19 mouse cellular contexts compared by ENCODE assay signal in genomic region chr2:178304669-178305068, GRCm38 (mm10).
A peak's percentile ranks its signal among the peaks of the same experiment; 100 is the strongest.
DNase-seq lines count a peak whose midpoint lies in the region; ATAC-seq and TF ChIP-seq lines count a peak whose summit lies in the region.
"Had no signal": no experiment of that assay in that cellular context is flagged by ENCODE, and none has a peak within 500 bp of the region (broad histone marks: within the 10 kb centered on the region; RNA-seq: fewer than 3 reads in every experiment).

No protein-coding gene starts in this region.

- WGBS in cerebellum, adult 2 months, result 80% methylated on average over 6 of the region's 6 CpGs
- WGBS in hindbrain, embryonic 12.5 days, result 84% methylated on average over 6 of the region's 6 CpGs
- WGBS in hindbrain, postnatal 0 days, result 79% methylated on average over 6 of the region's 6 CpGs
- WGBS in stomach, embryonic 15.5 days, result 77% methylated on average over 6 of the region's 6 CpGs
- 77% methylated on average over 6 of the region's 6 CpGs for WGBS in stomach, postnatal 0 days

- ATAC-seq in hindbrain, embryonic 12.5 days (ENCODE audit: low FRiP score), result no peak
- no peak for ATAC-seq in hindbrain, postnatal 0 days
- 0 out of 2 replicates have a peak, but pooled peaks have one; percentile 33 for ATAC-seq in stomach, embryonic 15.5 days (ENCODE audit: insufficient read depth, low FRiP score, low read depth)
- ATAC-seq in stomach, postnatal 0 days (ENCODE audit: low FRiP score, low TSS enrichment), result no peak

- no peaks in the 10 kb centered on the region for H3K36me3 ChIP-seq in hindbrain, embryonic 12.5 days
- no peaks in the 10 kb centered on the region for H3K36me3 ChIP-seq in hindbrain, postnatal 0 days (ENCODE audit: insufficient read depth, low read length)
- no peaks in the 10 kb centered on the region for H3K36me3 ChIP-seq in stomach, embryonic 15.5 days
- no peaks in the 10 kb centered on the region for H3K36me3 ChIP-seq in stomach, postnatal 0 days (ENCODE audit: control insufficient read depth, insufficient read depth, low read length)
- H3K36me3 ChIP-seq: heart, embryonic 13.5 days had no signal

- peaks cover 7% of the 10 kb centered on the region; the same call in 1 of the 2 replicates for H3K4me1 ChIP-seq in cerebellum, adult 2 months (ENCODE audit: control insufficient read depth, insufficient read depth, low read length)
- H3K4me1 ChIP-seq in hindbrain, embryonic 12.5 days, result peaks cover 30% of the 10 kb centered on the region
- H3K4me1 ChIP-seq in hindbrain, postnatal 0 days (ENCODE audit: insufficient read depth, low read length), result peaks cover 18% of the 10 kb centered on the region; the same call in 1 of the 2 replicates
- H3K4me1 ChIP-seq in stomach, embryonic 15.5 days, result no peaks in the 10 kb centered on the region
- no peaks in the 10 kb centered on the region for H3K4me1 ChIP-seq in stomach, postnatal 0 days (replicated peaks; ENCODE audit: control insufficient read depth, insufficient read depth)
- H3K4me1 ChIP-seq: heart, embryonic 13.5 days had no signal

- no peak for DNase-seq in cerebellum, adult 2 months
- no peak for DNase-seq in cerebellum, adult 11-12 months
- DNase-seq in hindbrain, postnatal 0 days (ENCODE audit: low spot score), result no peak
- DNase-seq in stomach, postnatal 0 days (ENCODE audit: low spot score), result no peak
- peak; percentile 29 for DNase-seq in telencephalon, adult 2 months (ENCODE audit: low read depth, low spot score)
- DNase-seq in urinary bladder, postnatal 14 days (ENCODE audit: low spot score), result no peak
- DNase-seq: adrenal gland, adult 2 months; cerebellum, postnatal 25 days; gastrocnemius, postnatal 14 days; heart, adult 18-20 months; kidney, adult 9 months; kidney, postnatal 25 days; lung, embryonic 14.5 days; lung, postnatal 4 days; right cerebral cortex, postnatal 14 days had no signal

- TF ChIP-seq POLR2A in cerebellum, adult 2 months (IDR thresholded peaks at IDR 0.05; ENCODE audit: borderline replicate concordance, insufficient read depth, low read length), result no peak

- no peaks in the 10 kb centered on the region for H3K27me3 ChIP-seq in cerebellum, adult 2 months (ENCODE audit: control insufficient read depth, insufficient read depth, low read length)
- no peaks in the 10 kb centered on the region for H3K27me3 ChIP-seq in hindbrain, embryonic 12.5 days
- no peaks in the 10 kb centered on the region for H3K27me3 ChIP-seq in hindbrain, postnatal 0 days (ENCODE audit: insufficient read depth, low read length)
- no peaks in the 10 kb centered on the region for H3K27me3 ChIP-seq in stomach, embryonic 15.5 days (replicated peaks)
- H3K27me3 ChIP-seq in stomach, postnatal 0 days (ENCODE audit: control insufficient read depth, insufficient read depth, low read length), result no peaks in the 10 kb centered on the region

- no peak overlapping the region for H3K4me3 ChIP-seq in cerebellum, adult 2 months (replicated peaks; ENCODE audit: insufficient read depth, low read depth, low read length)
- no peak overlapping the region for H3K4me3 ChIP-seq in hindbrain, embryonic 12.5 days
- H3K4me3 ChIP-seq in hindbrain, postnatal 0 days (ENCODE audit: low read length), result no peak overlapping the region
- H3K4me3 ChIP-seq in stomach, embryonic 15.5 days (replicated peaks), result no peak overlapping the region
- no peak overlapping the region for H3K4me3 ChIP-seq in stomach, postnatal 0 days (ENCODE audit: low read depth, low read length)
- H3K4me3 ChIP-seq: heart, embryonic 13.5 days had no signal

- no peak overlapping the region for H3K4me2 ChIP-seq in hindbrain, embryonic 12.5 days (replicated peaks)
- H3K4me2 ChIP-seq in hindbrain, postnatal 0 days (ENCODE audit: low read depth, low read length), result no peak overlapping the region
- H3K4me2 ChIP-seq in stomach, embryonic 15.5 days, result no peak overlapping the region
- H3K4me2 ChIP-seq in stomach, postnatal 0 days (replicated peaks; ENCODE audit: low read depth), result no peak overlapping the region
- H3K4me2 ChIP-seq: heart, embryonic 13.5 days; liver, embryonic 11.5 days; lung, embryonic 14.5 days had no signal

- no peak for TF ChIP-seq CTCF in cerebellum, adult 2 months (IDR thresholded peaks at IDR 0.05; ENCODE audit: borderline replicate concordance, insufficient read depth, low read depth, low read length)
- no peak for TF ChIP-seq CTCF in hindbrain, postnatal 0 days (IDR thresholded peaks at IDR 0.05; ENCODE audit: low read depth)
- TF ChIP-seq CTCF in stomach, postnatal 0 days (IDR thresholded peaks at IDR 0.05; ENCODE audit: low read depth), result no peak

- TF ChIP-seq EP300 in stomach, postnatal 0 days (optimal IDR thresholded peaks at IDR 0.05), result no peak

- H3K9me3 ChIP-seq in hindbrain, embryonic 12.5 days (replicated peaks), result no peaks in the 10 kb centered on the region
- no peaks in the 10 kb centered on the region for H3K9me3 ChIP-seq in hindbrain, postnatal 0 days (ENCODE audit: low read length)
- H3K9me3 ChIP-seq in stomach, embryonic 15.5 days, result no peaks in the 10 kb centered on the region
- no peaks in the 10 kb centered on the region for H3K9me3 ChIP-seq in stomach, postnatal 0 days (ENCODE audit: control insufficient read depth, low read length)
- H3K9me3 ChIP-seq: heart, embryonic 13.5 days had no signal

- peak overlapping the region; percentile 36; the same call in 1 of the 2 replicates for H3K27ac ChIP-seq in cerebellum, adult 2 months (ENCODE audit: insufficient read depth, low read length)
- peak overlapping the region; percentile 88 for H3K27ac ChIP-seq in hindbrain, embryonic 12.5 days
- no peak overlapping the region; the same call in 1 of the 2 replicates for H3K27ac ChIP-seq in hindbrain, postnatal 0 days
- H3K27ac ChIP-seq in stomach, embryonic 15.5 days, result no peak overlapping the region
- H3K27ac ChIP-seq in stomach, postnatal 0 days (replicated peaks), result no peak overlapping the region
- H3K27ac ChIP-seq: heart, embryonic 13.5 days had no signal

- no peak overlapping the region for H3K9ac ChIP-seq in hindbrain, embryonic 12.5 days
- no peak overlapping the region for H3K9ac ChIP-seq in hindbrain, postnatal 0 days (replicated peaks; ENCODE audit: low read length)
- no peak overlapping the region for H3K9ac ChIP-seq in stomach, embryonic 15.5 days
- no peak overlapping the region for H3K9ac ChIP-seq in stomach, postnatal 0 days (ENCODE audit: low read length)
- H3K9ac ChIP-seq: heart, embryonic 13.5 days; lung, embryonic 14.5 days had no signal

Comparison
In these comparisons a context has a peak if more than half of its experiments do, and no peak if none do; other contexts are left out.
1. H3K27ac ChIP-seq: peak in cerebellum, adult 2 months (single experiment) and hindbrain, embryonic 12.5 days (single experiment); none in hindbrain, postnatal 0 days (single experiment), stomach, embryonic 15.5 days (single experiment) and stomach, postnatal 0 days (single experiment).